Mouse (Mus musculus): ENCODE results near the gene Med22. TPM values are rescaled to one million over a fixed set of nuclear protein-coding genes. Genes with fewer than 3 reads are reported as not detected.

Gene Med22
- polyA plus RNA-seq, 1 experiment from 2014 or later, result 31.1 TPM

GRCm38 (mm10) chr2:26943253-26943652 lies 32.8 kb upstream of the Med22 start:
- Histone ChIP-seq H3K4me1 (ENCODE audit: control insufficient read depth, insufficient read depth, low read length) (no peaks in the 10 kb centered on the region), H3K9ac (replicated peaks; ENCODE audit: low read depth, low read length) (no peak overlapping the region), H3K36me3 (ENCODE audit: control insufficient read depth, insufficient read depth, low read length) (no peaks in the 10 kb centered on the region), H3K4me3 (ENCODE audit: low read depth, low read length) (no peak overlapping the region), H3K9me3 (ENCODE audit: control insufficient read depth, low read depth, low read length) (no peaks in the 10 kb centered on the region), H3K4me2 (replicated peaks; ENCODE audit: low read depth, low read length) (no peak overlapping the region), H3K27ac (ENCODE audit: low read length) (no peak overlapping the region), H3K27me3 (ENCODE audit: control insufficient read depth, insufficient read depth, low read length) (no peaks in the 10 kb centered on the region)
- 77% methylated on average over 3 of the region's 3 CpGs for WGBS
- no peak for ATAC-seq (ENCODE audit: insufficient number of reproducible peaks, insufficient read depth, low FRiP score, low read depth)

- Histone ChIP-seq H3K36me3 (ENCODE audit: control insufficient read depth, insufficient read depth, low read length) (no peaks in the 10 kb centered on the region), H3K9ac (replicated peaks; ENCODE audit: low read depth, low read length) (no peak overlapping the region), H3K4me2 (replicated peaks; ENCODE audit: low read depth, low read length) (no peak overlapping the region), H3K27me3 (ENCODE audit: control insufficient read depth, insufficient read depth, low read length) (no peaks in the 10 kb centered on the region), H3K9me3 (ENCODE audit: control insufficient read depth, low read depth, low read length) (no peaks in the 10 kb centered on the region), H3K27ac (ENCODE audit: low read length) (no peak overlapping the region), H3K4me1 (ENCODE audit: control insufficient read depth, insufficient read depth, low read length) (no peaks in the 10 kb centered on the region), H3K4me3 (ENCODE audit: low read depth, low read length) (no peak overlapping the region)
- no peak for ATAC-seq (ENCODE audit: insufficient number of reproducible peaks, insufficient read depth, low FRiP score, low read depth)
- WGBS, result 39% methylated on average over 5 of the region's 5 CpGs
These were observed 31.1 kb upstream of the Med22 start for GRCm38 (mm10) chr2:26941539-26941938.

GRCm38 (mm10) chr2:26936425-26936824 lies 25.9 kb upstream of the Med22 start:
- Histone ChIP-seq H3K27ac (ENCODE audit: low read length) (no peak overlapping the region), H3K9me3 (ENCODE audit: control insufficient read depth, low read depth, low read length) (no peaks in the 10 kb centered on the region), H3K36me3 (ENCODE audit: control insufficient read depth, insufficient read depth, low read length) (no peaks in the 10 kb centered on the region), H3K4me3 (ENCODE audit: low read depth, low read length) (no peak overlapping the region), H3K4me1 (ENCODE audit: control insufficient read depth, insufficient read depth, low read length) (peaks cover 8% of the 10 kb centered on the region), H3K4me2 (replicated peaks; ENCODE audit: low read depth, low read length) (no peak overlapping the region), H3K9ac (replicated peaks; ENCODE audit: low read depth, low read length) (no peak overlapping the region), H3K27me3 (ENCODE audit: control insufficient read depth, insufficient read depth, low read length) (no peaks in the 10 kb centered on the region)
- no peak for ATAC-seq (ENCODE audit: insufficient number of reproducible peaks, insufficient read depth, low FRiP score, low read depth)
- 63% methylated on average over 1 of the region's 1 CpGs for WGBS

GRCm38 (mm10) chr2:26935286-26935685 lies 24.8 kb upstream of the Med22 start:
- no peaks in the 10 kb centered on the region for H3K9me3 ChIP-seq (ENCODE audit: control insufficient read depth, low read depth, low read length)
- H3K4me1 ChIP-seq (ENCODE audit: control insufficient read depth, insufficient read depth, low read length), result peaks cover 9% of the 10 kb centered on the region
- H3K4me2 ChIP-seq (replicated peaks; ENCODE audit: low read depth, low read length), result no peak overlapping the region
- ATAC-seq (ENCODE audit: insufficient number of reproducible peaks, insufficient read depth, low FRiP score, low read depth), result no peak
- no peak overlapping the region for H3K27ac ChIP-seq (ENCODE audit: low read length)
- no peaks in the 10 kb centered on the region for H3K27me3 ChIP-seq (ENCODE audit: control insufficient read depth, insufficient read depth, low read length)
- 81% methylated on average over 2 of the region's 2 CpGs for WGBS
- no peak overlapping the region for H3K4me3 ChIP-seq (ENCODE audit: low read depth, low read length)
- peaks cover 8% of the 10 kb centered on the region; the same call in 1 of the 2 replicates for H3K36me3 ChIP-seq (ENCODE audit: control insufficient read depth, insufficient read depth, low read length)
- H3K9ac ChIP-seq (replicated peaks; ENCODE audit: low read depth, low read length), result no peak overlapping the region

GRCm38 (mm10) chr2:26933304-26934055 lies 23.0 kb upstream of the Med22 start, which contains the start of the genes Surf4 and Stkld1:
TSS of gene Surf4 (minus strand) at chr2:26933928.
TSS of gene Stkld1 (plus strand) at chr2:26934047.
- Histone ChIP-seq H3K27me3 (ENCODE audit: control insufficient read depth, insufficient read depth, low read length) (no peaks in the 10 kb centered on the region), H3K9me3 (ENCODE audit: control insufficient read depth, low read depth, low read length) (no peaks in the 10 kb centered on the region), H3K4me1 (ENCODE audit: control insufficient read depth, insufficient read depth, low read length) (peaks cover 11% of the 10 kb centered on the region), H3K36me3 (ENCODE audit: control insufficient read depth, insufficient read depth, low read length) (peaks cover 19% of the 10 kb centered on the region; the same call in 1 of the 2 replicates), H3K9ac (replicated peaks; ENCODE audit: low read depth, low read length) (peak within 1 kb of the TSS; percentile 99), H3K4me3 (ENCODE audit: low read depth, low read length) (peak within 1 kb of the TSS; percentile 91), H3K4me2 (replicated peaks; ENCODE audit: low read depth, low read length) (peak within 1 kb of the TSS; percentile 74), H3K27ac (ENCODE audit: low read length) (peak within 1 kb of the TSS; percentile 92)
- ATAC-seq (ENCODE audit: insufficient number of reproducible peaks, insufficient read depth, low FRiP score, low read depth), result peak; percentile 95
- WGBS, result under 1% methylated on average over 69 of the region's 70 CpGs

GRCm38 (mm10) chr2:26932473-26933303 lies 22.2 kb upstream of the Med22 start:
- Histone ChIP-seq H3K36me3 (ENCODE audit: control insufficient read depth, insufficient read depth, low read length) (peaks cover 27% of the 10 kb centered on the region; the same call in 1 of the 2 replicates), H3K9me3 (ENCODE audit: control insufficient read depth, low read depth, low read length) (no peaks in the 10 kb centered on the region), H3K27ac (ENCODE audit: low read length) (peak overlapping the region; percentile 92), H3K4me3 (ENCODE audit: low read depth, low read length) (peak overlapping the region; percentile 91), H3K4me2 (replicated peaks; ENCODE audit: low read depth, low read length) (peak overlapping the region; percentile 74), H3K9ac (replicated peaks; ENCODE audit: low read depth, low read length) (peak overlapping the region; percentile 99), H3K4me1 (ENCODE audit: control insufficient read depth, insufficient read depth, low read length) (peaks cover 11% of the 10 kb centered on the region), H3K27me3 (ENCODE audit: control insufficient read depth, insufficient read depth, low read length) (no peaks in the 10 kb centered on the region)
- WGBS, result 1% methylated on average over 45 of the region's 49 CpGs
- ATAC-seq (ENCODE audit: insufficient number of reproducible peaks, insufficient read depth, low FRiP score, low read depth), result peak; percentile 20

- Histone ChIP-seq H3K27me3 (ENCODE audit: control insufficient read depth, insufficient read depth, low read length) (no peaks in the 10 kb centered on the region), H3K4me2 (replicated peaks; ENCODE audit: low read depth, low read length) (no peak overlapping the region), H3K36me3 (ENCODE audit: control insufficient read depth, insufficient read depth, low read length) (peaks cover 49% of the 10 kb centered on the region), H3K4me1 (ENCODE audit: control insufficient read depth, insufficient read depth, low read length) (peaks cover 11% of the 10 kb centered on the region), H3K9ac (replicated peaks; ENCODE audit: low read depth, low read length) (no peak overlapping the region), H3K27ac (ENCODE audit: low read length) (no peak overlapping the region), H3K9me3 (ENCODE audit: control insufficient read depth, low read depth, low read length) (no peaks in the 10 kb centered on the region), H3K4me3 (ENCODE audit: low read depth, low read length) (no peak overlapping the region)
- WGBS, result 55% methylated on average over 1 of the region's 1 CpGs
- ATAC-seq (ENCODE audit: insufficient number of reproducible peaks, insufficient read depth, low FRiP score, low read depth), result no peak
These were observed 19.9 kb upstream of the Med22 start for GRCm38 (mm10) chr2:26930390-26930789.

- H3K4me3 ChIP-seq (ENCODE audit: low read depth, low read length), result no peak overlapping the region
- ATAC-seq (ENCODE audit: insufficient number of reproducible peaks, insufficient read depth, low FRiP score, low read depth), result no peak
These were observed 17.4 kb upstream of the Med22 start for GRCm38 (mm10) chr2:26927745-26928476.

More at GRCm38 (mm10) chr2:26927745-26928476, 17.4 kb upstream of the Med22 start:
- peaks cover 73% of the 10 kb centered on the region for H3K36me3 ChIP-seq (ENCODE audit: control insufficient read depth, insufficient read depth, low read length)
- no peaks in the 10 kb centered on the region for H3K9me3 ChIP-seq (ENCODE audit: control insufficient read depth, low read depth, low read length)
- H3K27me3 ChIP-seq (ENCODE audit: control insufficient read depth, insufficient read depth, low read length), result no peaks in the 10 kb centered on the region
- 89% methylated on average over 6 of the region's 6 CpGs for WGBS
- no peak overlapping the region for H3K4me2 ChIP-seq (replicated peaks; ENCODE audit: low read depth, low read length)
- H3K9ac ChIP-seq (replicated peaks; ENCODE audit: low read depth, low read length), result no peak overlapping the region
- H3K4me1 ChIP-seq (ENCODE audit: control insufficient read depth, insufficient read depth, low read length), result peaks cover 11% of the 10 kb centered on the region
- H3K27ac ChIP-seq (ENCODE audit: low read length), result no peak overlapping the region
